ENCODE assay signal across 18 mouse cellular contexts in genomic region chr10:70077452-70077851, GRCm38 (mm10). TPM values are rescaled to one million over a fixed set of nuclear protein-coding genes. Genes with fewer than 3 reads are reported as not detected.
DNase-seq lines count a peak whose midpoint lies in the region; ATAC-seq lines count a peak whose summit lies in the region.
"Had no signal": no experiment of that assay in that cellular context is flagged by ENCODE, and none has a peak within 500 bp of the region (broad histone marks: within the 10 kb centered on the region; RNA-seq: fewer than 3 reads in every experiment).

No protein-coding gene starts in this region.

- H3K4me3 ChIP-seq in hindbrain, embryonic 14.5 days (replicated peaks; ENCODE audit: low read length) = no peak overlapping the region
- H3K4me3 ChIP-seq in hindbrain, embryonic 12.5 days = no peak overlapping the region
- no peak overlapping the region for H3K4me3 ChIP-seq in embryonic facial prominence, embryonic 10.5 days
- H3K4me3 ChIP-seq: limb, embryonic 10.5 days; liver, embryonic 13.5 days had no signal

- H3K4me1 ChIP-seq in hindbrain, embryonic 14.5 days (replicated peaks; ENCODE audit: control insufficient read depth, insufficient read depth, low read length) = peaks cover 10% of the 10 kb centered on the region; the same call in 1 of the 2 replicates
- peaks cover 11% of the 10 kb centered on the region for H3K4me1 ChIP-seq in hindbrain, embryonic 12.5 days
- H3K4me1 ChIP-seq in embryonic facial prominence, embryonic 10.5 days = peaks cover 14% of the 10 kb centered on the region
- H3K4me1 ChIP-seq: liver, embryonic 13.5 days had no signal

- no peak overlapping the region for H3K4me2 ChIP-seq in hindbrain, embryonic 14.5 days (replicated peaks)
- H3K4me2 ChIP-seq in hindbrain, embryonic 12.5 days (replicated peaks) = no peak overlapping the region
- H3K4me2 ChIP-seq: liver, embryonic 13.5 days had no signal

- peak overlapping the region; percentile 71 for H3K27ac ChIP-seq in hindbrain, embryonic 14.5 days
- no peak overlapping the region for H3K27ac ChIP-seq in hindbrain, embryonic 12.5 days
- H3K27ac ChIP-seq in embryonic facial prominence, embryonic 10.5 days (replicated peaks) = no peak overlapping the region
- H3K27ac ChIP-seq: limb, embryonic 10.5 days; liver, embryonic 13.5 days; stomach, postnatal 0 days had no signal

- WGBS in hindbrain, embryonic 14.5 days = 42% methylated on average over 4 of the region's 4 CpGs
- 71% methylated on average over 4 of the region's 4 CpGs for WGBS in hindbrain, embryonic 12.5 days
- WGBS in embryonic facial prominence, embryonic 10.5 days = 69% methylated on average over 4 of the region's 4 CpGs

- 0 out of 2 replicates have a peak overlapping the region, but pooled peaks have one; percentile 1 for H3K9ac ChIP-seq in hindbrain, embryonic 14.5 days
- no peak overlapping the region for H3K9ac ChIP-seq in hindbrain, embryonic 12.5 days
- H3K9ac ChIP-seq: liver, embryonic 13.5 days had no signal

- H3K27me3 ChIP-seq in hindbrain, embryonic 14.5 days (ENCODE audit: control insufficient read depth, insufficient read depth, low read length) = no peaks in the 10 kb centered on the region
- no peaks in the 10 kb centered on the region for H3K27me3 ChIP-seq in hindbrain, embryonic 12.5 days
- H3K27me3 ChIP-seq in embryonic facial prominence, embryonic 10.5 days (replicated peaks; ENCODE audit: low read depth, poor library complexity, severe bottlenecking) = no peaks in the 10 kb centered on the region
- H3K27me3 ChIP-seq: liver, embryonic 13.5 days had no signal

- peak; percentile 66 for DNase-seq in hindbrain, embryonic 14.5 days (ENCODE audit: low spot score)
- peak; percentile 15 for DNase-seq in retina, postnatal 1 day
- DNase-seq in retina, embryonic 14.5 days (ENCODE audit: low spot score) = no peak
- DNase-seq in left cerebral cortex, adult 18-20 months (ENCODE audit: low spot score in 2 of 2) = peak; percentile 21 to 33
- peak; percentile 51 to 76 for DNase-seq in right cerebral cortex, postnatal 10 days (ENCODE audit: low spot score in 2 of 2)
- no peak for DNase-seq in embryonic facial prominence, embryonic 10.5 days (ENCODE audit: low spot score)
- no peak for DNase-seq in MN1 (ENCODE audit: low spot score)
- DNase-seq: cerebellum, adult 11 months; heart, adult 18-20 months; heart, postnatal 10 days; kidney, postnatal 10 days; liver, embryonic 13.5 days; thymus, postnatal 25 days had no signal

- no peaks in the 10 kb centered on the region for H3K36me3 ChIP-seq in hindbrain, embryonic 14.5 days (replicated peaks; ENCODE audit: control insufficient read depth, insufficient read depth)
- H3K36me3 ChIP-seq in hindbrain, embryonic 12.5 days = no peaks in the 10 kb centered on the region
- no peaks in the 10 kb centered on the region for H3K36me3 ChIP-seq in embryonic facial prominence, embryonic 10.5 days (replicated peaks)
- H3K36me3 ChIP-seq: limb, embryonic 10.5 days; liver, embryonic 13.5 days had no signal

- ATAC-seq in hindbrain, embryonic 14.5 days (ENCODE audit: low FRiP score) = peak; percentile 53; the same call in 1 of the 2 replicates
- ATAC-seq in hindbrain, embryonic 12.5 days (ENCODE audit: low FRiP score) = no peak
- ATAC-seq: intestine, postnatal 0 days; lung, postnatal 0 days had no signal

- H3K9me3 ChIP-seq in hindbrain, embryonic 14.5 days (ENCODE audit: control insufficient read depth, low read length) = no peaks in the 10 kb centered on the region
- no peaks in the 10 kb centered on the region for H3K9me3 ChIP-seq in hindbrain, embryonic 12.5 days (replicated peaks)
- no peaks in the 10 kb centered on the region for H3K9me3 ChIP-seq in embryonic facial prominence, embryonic 10.5 days
- H3K9me3 ChIP-seq: limb, embryonic 10.5 days; liver, embryonic 13.5 days had no signal

RNA-seq across cellular contexts. Expression of gene Ccdc6, which starts 19.5 kb away (rescaled TPM):
- polyA plus RNA-seq in hindbrain, embryonic 14.5 days (2014; fragmentation: Nextera tagmentation; extraction: Ambion mirVana) = 29.6 and 30.1 TPM in 2 replicates
- 17.0 and 18.9 TPM in 2 replicates for polyA plus RNA-seq in hindbrain, embryonic 12.5 days (2016; fragmentation: Nextera tagmentation; extraction: Ambion mirVana)
- 10 to 100 TPM; 53.7 to 65.9 TPM for total RNA-seq in left cerebral cortex, adult 18-20 months (2021)
- polyA plus RNA-seq in embryonic facial prominence, embryonic 10.5 days (2016; fragmentation: Nextera tagmentation; extraction: Ambion mirVana) = 19.6 and 19.9 TPM in 2 replicates

Comparison
In these comparisons a context has a peak if more than half of its experiments do, and no peak if none do; other contexts are left out.
1. DNase-seq: peak in hindbrain, embryonic 14.5 days (single experiment), retina, postnatal 1 day (single experiment), left cerebral cortex, adult 18-20 months (2 of 2) and right cerebral cortex, postnatal 10 days (2 of 2); none in retina, embryonic 14.5 days (single experiment), embryonic facial prominence, embryonic 10.5 days (single experiment) and MN1 (single experiment).